Mouse (Mus musculus): ENCODE results near the gene Foxa2.

DNA sequence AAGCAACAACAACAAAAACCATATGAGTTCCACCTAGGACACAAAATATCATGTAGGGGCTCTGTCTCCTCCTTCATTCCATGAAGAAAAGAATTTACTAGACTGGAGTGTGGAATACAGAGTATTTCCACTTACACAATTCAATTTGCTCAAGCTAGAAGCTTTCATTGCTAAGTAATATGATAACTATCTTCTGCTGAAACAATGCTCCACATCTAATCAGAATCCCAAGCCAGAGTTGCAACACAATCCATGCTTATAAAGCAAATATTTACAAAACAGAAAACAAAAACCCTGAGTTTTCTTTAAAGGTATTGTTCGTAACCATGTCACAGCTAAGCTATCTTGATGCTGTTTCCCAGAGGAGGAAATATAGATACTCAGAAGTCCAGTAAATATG is 20.4 kb downstream of the Foxa2 start:
- TF ChIP-seq CTCF (IDR thresholded peaks at IDR 0.05; ENCODE audit: low read depth, low read length): no peak
- no peak for TF ChIP-seq POLR2A (IDR thresholded peaks at IDR 0.05; ENCODE audit: extremely low read depth, insufficient read depth, low read length)
